ENCODE assay signal across 7 mouse cellular contexts in the genomic region with DNA sequence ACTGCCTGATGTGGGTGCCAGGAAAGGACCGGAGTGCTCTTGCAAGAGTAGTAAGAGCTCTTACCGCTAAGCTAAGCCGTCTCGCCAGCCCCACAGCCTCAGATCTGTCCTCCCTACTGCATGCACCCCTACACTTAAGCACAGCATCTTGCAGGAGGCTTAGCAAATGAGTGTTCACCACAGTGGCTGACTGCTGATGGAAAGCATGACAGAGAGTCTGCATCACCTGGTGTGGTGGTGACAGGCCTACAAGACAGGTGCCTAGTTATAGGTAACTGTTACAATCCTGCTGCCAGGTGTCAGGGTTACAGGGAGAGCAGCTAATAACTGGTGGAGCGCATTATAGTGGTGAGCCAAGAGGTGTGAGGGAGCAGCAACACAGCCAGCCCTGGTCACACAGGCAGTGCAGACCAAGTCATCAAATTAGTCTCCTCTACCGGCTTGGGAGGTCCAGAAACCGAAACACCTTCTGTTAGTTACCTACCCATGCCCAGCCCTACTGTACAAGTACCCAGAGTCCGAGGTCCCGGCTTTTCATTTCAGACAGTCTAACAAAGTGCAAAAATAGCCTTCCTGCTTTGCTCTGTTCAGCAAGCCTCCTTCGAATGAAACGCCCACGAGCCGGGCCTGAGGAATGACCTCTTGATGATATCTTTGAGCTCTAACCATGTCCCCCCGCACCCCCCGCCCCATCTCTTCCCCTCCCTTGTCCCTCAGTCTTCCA. TPM values are rescaled to one million over a fixed set of nuclear protein-coding genes. Genes with fewer than 3 reads are reported as not detected.
DNase-seq lines count a peak whose midpoint lies in the region; ATAC-seq and TF ChIP-seq lines count a peak whose summit lies in the region.

No protein-coding gene starts in this region.

- dilution Hi-C loops in CH12.LX (cut with MboI; ENCODE audit: extremely low pct_ligation_motif_present, extremely low pct_unique_long_range_greater_than_20kb, low sequenced_read_pairs): no loop called here

- H3K27ac ChIP-seq in CH12.LX (ENCODE audit: insufficient read depth, low read depth): no peak overlapping the region
- H3K27ac ChIP-seq in heart, embryonic 15.5 days: peak overlapping the region; percentile 96
- H3K27ac ChIP-seq in liver, embryonic 16.5 days (ENCODE audit: low read length): no peak overlapping the region; the same call in 1 of the 2 replicates

- H3K27me3 ChIP-seq in CH12.LX (replicated peaks): peaks cover 3% of the 10 kb centered on the region
- H3K27me3 ChIP-seq in heart, embryonic 15.5 days: no peaks in the 10 kb centered on the region
- peaks cover 3% of the 10 kb centered on the region for H3K27me3 ChIP-seq in liver, embryonic 16.5 days (ENCODE audit: control insufficient read depth, insufficient read depth, low read depth, low read length)

- peak; percentile 44 for DNase-seq in 3134 (ENCODE audit: extremely low read depth, insufficient read length, low spot score)
- DNase-seq in CH12.LX (ENCODE audit: extremely low read depth): no peak
- DNase-seq in frontal cortex, postnatal 14 days (ENCODE audit: low spot score in 2 of 2): no peak
- DNase-seq in thymus, postnatal 0 days (ENCODE audit: low spot score): no peak

- peaks cover 0 to 22% of the 10 kb centered on the region in 2 experiments for H3K36me3 ChIP-seq in CH12.LX (replicated peaks in 1 of 2; ENCODE audit: control insufficient read depth in 1 of 2, insufficient read depth in 1 of 2, low read length in 1 of 2)
- no peaks in the 10 kb centered on the region for H3K36me3 ChIP-seq in heart, embryonic 15.5 days
- H3K36me3 ChIP-seq in liver, embryonic 16.5 days (ENCODE audit: control insufficient read depth, insufficient read depth): no peaks in the 10 kb centered on the region

- no peak for TF ChIP-seq RAD21 in CH12.LX (IDR thresholded peaks at IDR 0.05; ENCODE audit: low read depth, low read length)

- peak overlapping the region; percentile 91 for H3K4me2 ChIP-seq in CH12.LX (ENCODE audit: insufficient read depth, low read depth, poor library complexity, severe bottlenecking)
- peak overlapping the region; percentile 79 for H3K4me2 ChIP-seq in heart, embryonic 15.5 days
- H3K4me2 ChIP-seq in liver, embryonic 16.5 days (ENCODE audit: low read depth, low read length): peak overlapping the region; percentile 86

- no peak for TF ChIP-seq POLR2A in CH12.LX (IDR thresholded peaks at IDR 0.05; ENCODE audit: low read depth, low read length)

- WGBS in heart, embryonic 15.5 days: 6% methylated on average over 15 of the region's 15 CpGs
- 21% methylated on average over 15 of the region's 15 CpGs for WGBS in liver, embryonic 16.5 days (ENCODE audit: insufficient replicate concordance)

- ATAC-seq in heart, embryonic 15.5 days (replicated peaks; ENCODE audit: insufficient number of reproducible peaks, insufficient read depth, low FRiP score, low read depth): peak; percentile 8; the same call in 1 of the 2 replicates
- no peak for ATAC-seq in liver, embryonic 16.5 days (ENCODE audit: low read depth)
- ATAC-seq in granulocyte monocyte progenitor cell, adult 5-6 weeks (replicated peaks; ENCODE audit: poor library complexity, severe bottlenecking): no peak

- in situ Hi-C loops in CH12.LX (cut with MboI; ENCODE audit: low pct_ligation_motif_present, low pct_unique_long_range_greater_than_20kb, low sequenced_read_pairs): loop anchor here (5.0 kb wide), 1 partner anchor 37 kb away; no protein-coding TSS in a partner anchor

- H3K4me3 ChIP-seq in CH12.LX (replicated peaks in 1 of 3; ENCODE audit: low read depth in 2 of 3, low read length in 2 of 3, poor library complexity in 1 of 3): peak overlapping the region in 1 of 3 experiments; percentile 69
- peak overlapping the region; percentile 89 for H3K4me3 ChIP-seq in heart, embryonic 15.5 days
- H3K4me3 ChIP-seq in liver, embryonic 16.5 days (ENCODE audit: low read depth, low read length): peak overlapping the region; percentile 68

- peaks cover 14 to 31% of the 10 kb centered on the region in 2 experiments for H3K4me1 ChIP-seq in CH12.LX (ENCODE audit: control insufficient read depth in 1 of 2, insufficient read depth in 2 of 2)
- peaks cover 57% of the 10 kb centered on the region for H3K4me1 ChIP-seq in heart, embryonic 15.5 days (replicated peaks)
- peaks cover 35% of the 10 kb centered on the region for H3K4me1 ChIP-seq in liver, embryonic 16.5 days (ENCODE audit: control insufficient read depth, low read depth, low read length)

- H3K79me2 ChIP-seq in CH12.LX (replicated peaks; ENCODE audit: control insufficient read depth, extremely low read depth, insufficient read depth, poor library complexity, severe bottlenecking): no peaks in the 10 kb centered on the region

- no peak for TF ChIP-seq EP300 in CH12.LX (IDR thresholded peaks at IDR 0.05; ENCODE audit: low read length)

- no peaks in the 10 kb centered on the region for H3K9me3 ChIP-seq in CH12.LX (replicated peaks; ENCODE audit: low read length)
- H3K9me3 ChIP-seq in heart, embryonic 15.5 days (replicated peaks): no peaks in the 10 kb centered on the region
- H3K9me3 ChIP-seq in liver, embryonic 16.5 days (replicated peaks; ENCODE audit: control insufficient read depth, low read length): no peaks in the 10 kb centered on the region

- 0 out of 2 replicates have a peak overlapping the region, but pooled peaks have one; percentile 7 for H3K9ac ChIP-seq in CH12.LX (ENCODE audit: insufficient read depth, low read depth)
- peak overlapping the region; percentile 88 for H3K9ac ChIP-seq in heart, embryonic 15.5 days
- peak overlapping the region; percentile 51 for H3K9ac ChIP-seq in liver, embryonic 16.5 days (ENCODE audit: low read depth, low read length)

- no peak for TF ChIP-seq CTCF in CH12.LX (conservative IDR thresholded peaks at IDR 0.05 in 1 of 2, IDR thresholded peaks at IDR 0.05 in 1 of 2; ENCODE audit: low read depth in 2 of 2, low read length in 2 of 2)

TF ChIP-seq in CH12.LX, 34 proteins besides CTCF, POLR2A, EP300 and RAD21:
- TF ChIP-seq RCOR1 (conservative IDR thresholded peaks at IDR 0.05; ENCODE audit: low read depth, low read length) (no peak), SMC3 (IDR thresholded peaks at IDR 0.05; ENCODE audit: low read depth, low read length) (no peak), MYC (IDR thresholded peaks at IDR 0.05; ENCODE audit: low read depth, low read length) (no peak), MXI1 (IDR thresholded peaks at IDR 0.05; ENCODE audit: low read depth, low read length) (no peak), ELF1 (IDR thresholded peaks at IDR 0.05; ENCODE audit: low read depth, low read length) (no peak), MAFK (IDR thresholded peaks at IDR 0.05; ENCODE audit: insufficient replicate concordance, low read length) (no peak), JUN (IDR thresholded peaks at IDR 0.05; ENCODE audit: insufficient read depth, low read depth, low read length) (no peak), MEF2A (IDR thresholded peaks at IDR 0.05; ENCODE audit: borderline replicate concordance, low read depth, low read length) (no peak), IRF4 (IDR thresholded peaks at IDR 0.05; ENCODE audit: low read depth, low read length) (no peak), SIN3A (IDR thresholded peaks at IDR 0.05; ENCODE audit: low read length) (no peak), TCF12 (IDR thresholded peaks at IDR 0.05; ENCODE audit: low read depth, low read length) (no peak), CHD2 (IDR thresholded peaks at IDR 0.05; ENCODE audit: low read length) (no peak), GABPA (IDR thresholded peaks at IDR 0.05; ENCODE audit: insufficient replicate concordance, low read depth, low read length) (no peak)

RNA-seq across cellular contexts. Expression of a gene that starts 0.8 kb away (rescaled TPM):
- 0.55 and 0.80 TPM in 2 replicates for total RNA-seq in CH12.LX (2012; rRNA removed)
- total RNA-seq in CH12.LX (2014; rRNA removed): 0.19 and 0.26 TPM in 2 replicates
- 0.49 and 0.50 TPM in 2 replicates for polyA plus RNA-seq in CH12.LX (2012; ENCODE audit: insufficient read length, low read depth)
- 43.0 and 57.4 TPM in 2 replicates for polyA plus RNA-seq in heart, embryonic 15.5 days (2015; fragmentation: Nextera tagmentation; extraction: Ambion mirVana)
- polyA plus RNA-seq in liver, embryonic 16.5 days (2015; fragmentation: Nextera tagmentation; extraction: Ambion mirVana): 9.4 and 11.9 TPM in 2 replicates
- total RNA-seq in granulocyte monocyte progenitor cell, adult 5-6 weeks (2014; fragmentation: Nextera tagmentation): 7.9 and 20.5 TPM in 2 replicates
- 6.2 and 9.6 TPM in 2 replicates for total RNA-seq in granulocyte monocyte progenitor cell, adult 5-6 weeks (2017)
- polyA plus RNA-seq in thymus, postnatal 0 days (2015; fragmentation: Nextera tagmentation; extraction: Ambion mirVana): 10.9 and 12.4 TPM in 2 replicates

RNA-seq across cellular contexts. Expression of a gene that starts 28.1 kb away (rescaled TPM):
- 1.4 and 2.5 TPM in 2 replicates for total RNA-seq in CH12.LX (2012; rRNA removed)
- total RNA-seq in CH12.LX (2014; rRNA removed): 1.5 and 1.6 TPM in 2 replicates
- polyA plus RNA-seq in CH12.LX (2012; ENCODE audit: insufficient read length, low read depth): 8.3 and 10.4 TPM in 2 replicates
- 23.8 and 28.3 TPM in 2 replicates for polyA plus RNA-seq in heart, embryonic 15.5 days (2015; fragmentation: Nextera tagmentation; extraction: Ambion mirVana)
- polyA plus RNA-seq in liver, embryonic 16.5 days (2015; fragmentation: Nextera tagmentation; extraction: Ambion mirVana): 2.6 and 2.9 TPM in 2 replicates
- 3.5 and 6.3 TPM in 2 replicates for total RNA-seq in granulocyte monocyte progenitor cell, adult 5-6 weeks (2014; fragmentation: Nextera tagmentation)
- 1.3 and 1.6 TPM in 2 replicates for total RNA-seq in granulocyte monocyte progenitor cell, adult 5-6 weeks (2017)
- 6.0 and 7.0 TPM in 2 replicates for polyA plus RNA-seq in thymus, postnatal 0 days (2015; fragmentation: Nextera tagmentation; extraction: Ambion mirVana)

Comparison
In these comparisons a context has a peak if more than half of its experiments do, and no peak if none do; other contexts are left out.
1. H3K9ac ChIP-seq: peak in every context shown above with its lines; median percentile 88 in heart, embryonic 15.5 days; 51 in liver, embryonic 16.5 days; 7 in CH12.LX.